Mouse (Mus musculus) myocyte (in vitro differentiated cells): ENCODE measurements at regions not wholly inside any gene's neighbourhood (a gene's known extent, or its start where the extent isn't known, plus 50 kb on each side); places are given as distances from the start of the nearest gene placed in this dataset.

Experiments used
- H3K27me3 ChIP-seq: one replicate; pipeline ENCODE4 v1.6.1; 2011; ENCODE audit not compliant: control insufficient read depth, insufficient read depth, insufficient read length
- H3K36me3 ChIP-seq: one replicate; pipeline ENCODE4 v1.6.1; 2011; ENCODE audit not compliant: control insufficient read depth, insufficient read depth
- H3K4me2 ChIP-seq: one replicate; pipeline ENCODE4 v1.6.1; 2011; ENCODE audit warnings: low read depth, control low read depth
- H3K4me3 ChIP-seq: one replicate; pipeline ENCODE4 v1.5.1; 2011; ENCODE audit warnings: mild to moderate bottlenecking, control low read depth, moderate library complexity
- H3K79me2 ChIP-seq: one replicate; pipeline ENCODE4 v1.6.1; 2011; ENCODE audit not compliant: control insufficient read depth, insufficient read depth
- H3ac ChIP-seq: one replicate; pipeline ENCODE4 v1.6.1; 2011; ENCODE audit not compliant: control insufficient read depth, insufficient read length
- CEBPB ChIP-seq: IDR thresholded peaks from 2 replicates; pipeline ENCODE4 v1.6.1; 2011; ENCODE audit warnings: mild to moderate bottlenecking, moderate library complexity; ENCODE audit not compliant: poor library complexity, insufficient read depth, severe bottlenecking
- E2F4 ChIP-seq: IDR thresholded peaks from one replicate; pipeline ENCODE4 v1.6.1; 2011; ENCODE audit warnings: mild to moderate bottlenecking, control low read depth, moderate library complexity; ENCODE audit not compliant: insufficient read depth
- MAX ChIP-seq: IDR thresholded peaks from one replicate; pipeline ENCODE4 v1.6.1; 2011; ENCODE audit warnings: low read depth, mild to moderate bottlenecking, control low read depth
- MYOD1 ChIP-seq, 3 experiments: IDR thresholded peaks; one replicate each; pipeline ENCODE4 v1.6.1; 2011; ENCODE audit warnings: control low read depth in 2 of 3, low read depth in 2 of 3, mild to moderate bottlenecking in 2 of 3, moderate library complexity in 1 of 3; ENCODE audit not compliant: insufficient read length in 2 of 3, control insufficient read depth in 1 of 3
- MYOG ChIP-seq, 3 experiments: IDR thresholded peaks; one replicate each; pipeline ENCODE4 v1.6.1; 2011; ENCODE audit warnings: control low read depth in 2 of 3, low read depth in 2 of 3, mild to moderate bottlenecking in 2 of 3; ENCODE audit not compliant: insufficient read length in 2 of 3, control insufficient read depth in 1 of 3, insufficient read depth in 1 of 3
- POLR2A ChIP-seq: IDR thresholded peaks from one replicate; pipeline ENCODE4 v1.6.1; 2011; ENCODE audit warnings: low read depth, mild to moderate bottlenecking, control low read depth, moderate library complexity; ENCODE audit not compliant: insufficient read length
- POLR2AphosphoS2 ChIP-seq: IDR thresholded peaks from one replicate; pipeline ENCODE4 v1.6.1; 2011; ENCODE audit warnings: low read depth, control low read depth; ENCODE audit not compliant: insufficient read length
- REST ChIP-seq: IDR thresholded peaks from one replicate; pipeline ENCODE4 v1.6.1; 2011; ENCODE audit warnings: mild to moderate bottlenecking, control low read depth, moderate library complexity; ENCODE audit not compliant: insufficient read depth, insufficient read length
- SRF ChIP-seq: IDR thresholded peaks from one replicate; pipeline ENCODE4 v1.6.1; 2011; ENCODE audit warnings: low read depth; ENCODE audit not compliant: control insufficient read depth, insufficient read length
- TCF12 ChIP-seq: IDR thresholded peaks from one replicate; pipeline ENCODE4 v1.6.1; 2011; ENCODE audit warnings: mild to moderate bottlenecking, control low read depth; ENCODE audit not compliant: poor library complexity, insufficient read depth, severe bottlenecking
- TCF3 ChIP-seq: IDR thresholded peaks from one replicate; pipeline ENCODE4 v1.6.1; 2011; ENCODE audit warnings: low read depth, control low read depth; ENCODE audit not compliant: insufficient read length
- USF1 ChIP-seq: IDR thresholded peaks from one replicate; pipeline ENCODE4 v1.6.1; 2011; ENCODE audit warnings: low read depth, mild to moderate bottlenecking, control low read depth, moderate library complexity

- Histone ChIP-seq H3K79me2 (no peaks in the 10 kb centered on the region), H3K27me3 (no peaks in the 10 kb centered on the region), H3K4me2 (no peak overlapping the region), H3K4me3 (no peak overlapping the region), H3ac (no peak overlapping the region), H3K36me3 (no peaks in the 10 kb centered on the region)
- no peak for TF ChIP-seq POLR2AphosphoS2
- no peak for TF ChIP-seq POLR2A
- TF ChIP-seq REST, result no peak
- no peak for TF ChIP-seq MYOG (IDR thresholded peaks at IDR 0.05; ENCODE audit: control insufficient read depth in 1 of 3, insufficient read depth in 1 of 3, insufficient read length in 2 of 3, low read depth in 2 of 3)
- no peak for TF ChIP-seq USF1
- TF ChIP-seq TCF12, result no peak
- no peak for TF ChIP-seq E2F4
- TF ChIP-seq MAX, result no peak
Measured at GRCm38 (mm10) chr10:39273426-39273825, 95.2 kb upstream of the Fyn start.

- H3K4me3 ChIP-seq, result no peak overlapping the region
- TF ChIP-seq MAX, result no peak
Measured at GRCm38 (mm10) chr10:39272387-39272949, 96.2 kb upstream of the Fyn start.

GRCm38 (mm10) chr10:39270406-39270805, 98.2 kb upstream of the Fyn start:
- Histone ChIP-seq H3K4me2 (no peak overlapping the region), H3K27me3 (no peaks in the 10 kb centered on the region), H3ac (no peak overlapping the region), H3K79me2 (no peaks in the 10 kb centered on the region), H3K4me3 (no peak overlapping the region), H3K36me3 (no peaks in the 10 kb centered on the region)
- TF ChIP-seq REST (no peak), POLR2A (no peak), USF1 (no peak), E2F4 (no peak), MYOG (IDR thresholded peaks at IDR 0.05; ENCODE audit: control insufficient read depth in 1 of 3, insufficient read depth in 1 of 3, insufficient read length in 2 of 3, low read depth in 2 of 3) (no peak), CEBPB (no peak), POLR2AphosphoS2 (no peak), TCF12 (no peak), TCF3 (no peak), MYOD1 (IDR thresholded peaks at IDR 0.05; ENCODE audit: control insufficient read depth in 1 of 3, insufficient read length in 2 of 3, low read depth in 2 of 3) (no peak), MAX (no peak), SRF (no peak)

More at GRCm38 (mm10) chr10:39272387-39272949, 96.2 kb upstream of the Fyn start:
- H3K36me3 ChIP-seq, result no peaks in the 10 kb centered on the region
- no peak overlapping the region for H3ac ChIP-seq
- no peak overlapping the region for H3K4me2 ChIP-seq
- no peaks in the 10 kb centered on the region for H3K27me3 ChIP-seq
- no peaks in the 10 kb centered on the region for H3K79me2 ChIP-seq

GRCm38 (mm10) chr10:39267236-39267635, 101.4 kb upstream of the Fyn start:
- Histone ChIP-seq H3K79me2 (no peaks in the 10 kb centered on the region), H3K4me3 (no peak overlapping the region), H3K36me3 (no peaks in the 10 kb centered on the region), H3K27me3 (no peaks in the 10 kb centered on the region), H3K4me2 (peak overlapping the region; percentile 32), H3ac (no peak overlapping the region)
- TF ChIP-seq MYOG (IDR thresholded peaks at IDR 0.05; ENCODE audit: control insufficient read depth in 1 of 3, insufficient read depth in 1 of 3, insufficient read length in 2 of 3, low read depth in 2 of 3), result peak in 2 of 3 experiments; percentile 42 to 58
- no peak for TF ChIP-seq CEBPB
- TF ChIP-seq E2F4, result no peak

DNA sequence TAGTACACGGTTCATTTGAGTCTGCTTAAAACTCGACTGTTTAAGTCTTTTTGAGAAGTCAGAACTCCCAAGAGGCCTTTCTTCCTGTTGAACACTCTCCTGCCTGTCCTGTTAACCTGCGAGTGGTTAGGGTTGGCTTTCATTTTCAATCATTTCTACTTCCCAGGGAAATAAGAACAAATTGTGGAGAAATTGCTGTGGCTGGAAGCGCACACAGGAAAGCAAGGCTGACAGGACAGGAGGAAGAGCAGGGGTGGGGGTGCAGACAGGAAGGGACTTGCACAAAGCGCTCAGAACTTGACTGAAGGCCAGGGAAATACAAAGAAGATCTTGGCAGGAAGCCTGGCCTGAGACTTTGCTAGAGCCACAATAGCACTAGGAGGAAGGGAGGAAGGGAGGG, 102.2 kb upstream of the Fyn start:
- Histone ChIP-seq H3K4me2 (peak overlapping the region; percentile 59), H3K27me3 (no peaks in the 10 kb centered on the region), H3ac (no peak overlapping the region), H3K79me2 (no peaks in the 10 kb centered on the region), H3K4me3 (no peak overlapping the region), H3K36me3 (no peaks in the 10 kb centered on the region)
- no peak for TF ChIP-seq MYOG (IDR thresholded peaks at IDR 0.05; ENCODE audit: control insufficient read depth in 1 of 3, insufficient read depth in 1 of 3, insufficient read length in 2 of 3, low read depth in 2 of 3)
- TF ChIP-seq USF1, result no peak
- TF ChIP-seq TCF3, result no peak
- TF ChIP-seq E2F4, result no peak
- TF ChIP-seq POLR2AphosphoS2, result no peak

GRCm38 (mm10) chr10:39262466-39262865, 98.9 kb upstream of the Ccn6 start:
- TF ChIP-seq TCF12 (no peak), SRF (no peak), CEBPB (no peak), MYOD1 (IDR thresholded peaks at IDR 0.05; ENCODE audit: control insufficient read depth in 1 of 3, insufficient read length in 2 of 3, low read depth in 2 of 3) (no peak), POLR2AphosphoS2 (no peak), USF1 (no peak), MYOG (IDR thresholded peaks at IDR 0.05; ENCODE audit: control insufficient read depth in 1 of 3, insufficient read depth in 1 of 3, insufficient read length in 2 of 3, low read depth in 2 of 3) (no peak), MAX (no peak), E2F4 (no peak), TCF3 (no peak), POLR2A (no peak)
- no peaks in the 10 kb centered on the region for H3K79me2 ChIP-seq
- H3K4me2 ChIP-seq, result peak overlapping the region; percentile 56
- H3ac ChIP-seq, result no peak overlapping the region
- no peaks in the 10 kb centered on the region for H3K36me3 ChIP-seq
- no peaks in the 10 kb centered on the region for H3K27me3 ChIP-seq
- no peak overlapping the region for H3K4me3 ChIP-seq
